Mouse (Mus musculus): Measurements from ENCODE around the gene Npas1. TPM values are rescaled to one million over a fixed set of nuclear protein-coding genes. Genes with fewer than 3 reads are reported as not detected.

The Npas1 gene
- total RNA-seq, 4 experiments from 2014 or later: 14.0 to 17.1 (median 15.5) TPM

GRCm38 (mm10) chr7:16420493-16421118 lies 56.9 kb downstream of the Npas1 start:
- DNase-seq (ENCODE audit: low spot score in 2 of 2): no peak

GRCm38 (mm10) chr7:16418713-16419112 lies 58.8 kb downstream of the Npas1 start:
- no peak for DNase-seq (ENCODE audit: low spot score in 2 of 2)

GRCm38 (mm10) chr7:16417141-16417771 lies 60.3 kb downstream of the Npas1 start:
- DNase-seq (ENCODE audit: low spot score in 2 of 2): no peak

GRCm38 (mm10) chr7:16415426-16415825 lies 62.1 kb downstream of the Npas1 start:
- DNase-seq (ENCODE audit: low spot score in 2 of 2): no peak

GRCm38 (mm10) chr7:16412930-16413329 lies 64.6 kb downstream of the Npas1 start:
- no peak for DNase-seq (ENCODE audit: low spot score in 2 of 2)

- no peak for DNase-seq (ENCODE audit: low spot score in 2 of 2)
Measured at GRCm38 (mm10) chr7:16412220-16412896, 65.2 kb downstream of the Npas1 start.

GRCm38 (mm10) chr7:16411100-16411499 lies 66.4 kb downstream of the Npas1 start:
- no peak for DNase-seq (ENCODE audit: low spot score in 2 of 2)

- no peak for DNase-seq (ENCODE audit: low spot score in 2 of 2)
Measured at GRCm38 (mm10) chr7:16406978-16407377, 70.5 kb downstream of the Npas1 start.

Other genes with a start within 250 kb of the Npas1 start
- gene C5ar2, start 233.6 kb downstream of the Npas1 start, total RNA-seq (2022): 1 to 10 TPM in 2 of 4 experiments, under 1 TPM in 2; 0.54 to 1.7 (median 1.1) TPM
- 1 to 10 TPM in 3 of 4 experiments, under 1 TPM in 1; 0.61 to 5.4 (median 3.0) TPM for gene C5ar1, start 218.2 kb downstream of the Npas1 start, total RNA-seq (2022)
- 10 to 100 TPM; 30.9 to 39.3 (median 33.1) TPM for gene Inafm1, start 204.1 kb downstream of the Npas1 start, total RNA-seq (2022)
- gene Ccdc9, start 190.9 kb downstream of the Npas1 start, total RNA-seq (2022): 10 to 100 TPM; 72.6 to 88.3 (median 86.3) TPM
- gene Bbc3, start 169.3 kb downstream of the Npas1 start, total RNA-seq (2022): 10 to 100 TPM in 3 of 4 experiments, 1 to 10 TPM in 1; 8.9 to 14.4 (median 10.9) TPM
- 10 to 100 TPM; 89.6 to 93.3 (median 91.9) TPM for gene Sae1, start 89.9 kb downstream of the Npas1 start, total RNA-seq (2022)
- gene Zc3h4, start 76.8 kb downstream of the Npas1 start, total RNA-seq (2022): 10 to 100 TPM; 43.3 to 50.2 (median 47.1) TPM
- gene Tmem160, start 24.9 kb downstream of the Npas1 start, total RNA-seq (2022): 10 to 100 TPM; 53.2 to 76.7 (median 67.9) TPM
- 100 to 1,000 TPM; 115 to 133 (median 122) TPM for gene Arhgap35, start 137.3 kb upstream of the Npas1 start, total RNA-seq (2022)
- not detected for gene Ceacam15, start 198.0 kb upstream of the Npas1 start, total RNA-seq (2022)
- gene Ceacam9, start 244.2 kb upstream of the Npas1 start, total RNA-seq (2022): not detected

Measured in layer of hippocampus, adult 8-10 months (tissue).